Mouse (Mus musculus) MEL (cell line): ENCODE measurements at regions not wholly inside any gene's neighbourhood (a gene's known extent, or its start where the extent isn't known, plus 50 kb on each side); places are given as distances from the start of the nearest gene placed in this dataset.

Experiments used
- DNase-seq: peaks from one replicate; pipeline ENCODE4 v3.0.0; 2011; ENCODE audit warnings: low read depth, low spot score
- H3K27ac ChIP-seq: 2 replicates; pipeline ENCODE4 v1.5.1; 2012; ENCODE audit warnings: low read depth, mild to moderate bottlenecking, control low read depth, low read length, moderate library complexity; ENCODE audit not compliant: control insufficient read depth
- H3K27me3 ChIP-seq, 2 experiments: fragments of 150-350 bp in 1 of 2; sonication (generic) in 1 of 2; 2 replicates each; pipeline ENCODE4 v1.6.1; 2012; ENCODE audit warnings: low read length in 2 of 2, mild to moderate bottlenecking in 2 of 2, improper control_type of control experiment in 1 of 2, moderate library complexity in 1 of 2; ENCODE audit not compliant: insufficient read depth in 2 of 2, control insufficient read depth in 1 of 2
- H3K36me3 ChIP-seq, 2 experiments: 2 replicates each; pipeline ENCODE4 v1.6.1; 2012 to 2014; ENCODE audit warnings: low read length in 2 of 2, improper control_type of control experiment in 1 of 2, inconsistent platforms in 1 of 2, mild to moderate bottlenecking in 1 of 2; ENCODE audit not compliant: insufficient read depth in 2 of 2, control insufficient read depth in 1 of 2
- H3K4me1 ChIP-seq, 2 experiments: fragments of 150-350 bp in 1 of 2; sonication (generic) in 1 of 2; 2 replicates each; pipeline ENCODE4 v1.6.1; 2012; ENCODE audit warnings: low read length in 2 of 2, improper control_type of control experiment in 1 of 2, mild to moderate bottlenecking in 1 of 2; ENCODE audit not compliant: insufficient read depth in 2 of 2, control insufficient read depth in 1 of 2
- H3K4me3 ChIP-seq, 2 experiments: fragments of 150-350 bp in 1 of 2; sonication (generic) in 1 of 2; 2 replicates each; pipeline ENCODE4 v1.5.1; 2012; ENCODE audit warnings: low read depth in 2 of 2, low read length in 2 of 2, mild to moderate bottlenecking in 2 of 2, moderate library complexity in 2 of 2, control low read depth in 1 of 2, improper control_type of control experiment in 1 of 2; ENCODE audit not compliant: control insufficient read depth in 1 of 2, insufficient read depth in 1 of 2
- H3K79me2 ChIP-seq: 2 replicates; pipeline ENCODE4 v1.6.1; 2012; ENCODE audit warnings: mild to moderate bottlenecking, low read length, moderate library complexity; ENCODE audit not compliant: control insufficient read depth, poor library complexity, insufficient read depth
- H3K9ac ChIP-seq: 2 replicates; pipeline ENCODE4 v1.6.1; 2012; ENCODE audit warnings: low read depth, mild to moderate bottlenecking, control low read depth, low read length, moderate library complexity; ENCODE audit not compliant: control insufficient read depth, poor library complexity, severe bottlenecking
- H3K9me3 ChIP-seq: fragments of 150-350 bp; sonication (generic); replicated peaks from 2 replicates; pipeline ENCODE4 v1.6.1; 2012; ENCODE audit warnings: mild to moderate bottlenecking, low read length, improper control_type of control experiment, moderate library complexity; ENCODE audit not compliant: insufficient read depth
- BHLHE40 ChIP-seq: IDR thresholded peaks from 2 replicates; pipeline ENCODE4 v1.6.1; 2012; ENCODE audit warnings: low read depth, mild to moderate bottlenecking, inconsistent platforms, low read length, improper control_type of control experiment, borderline replicate concordance
- CTCF ChIP-seq, 3 experiments: IDR thresholded peaks in 2 of 3; conservative IDR thresholded peaks in 1 of 3; 2 replicates each; pipeline ENCODE4 v1.5.1; 2011 to 2012; ENCODE audit warnings: low read length in 3 of 3, low read depth in 2 of 3, mild to moderate bottlenecking in 2 of 3, improper control_type of control experiment in 1 of 3, inconsistent platforms in 1 of 3, mixed read lengths in 1 of 3, moderate library complexity in 1 of 3; ENCODE audit not compliant: control insufficient read depth in 1 of 3, insufficient read depth in 1 of 3, poor library complexity in 1 of 3, severe bottlenecking in 1 of 3
- E2F4 ChIP-seq: IDR thresholded peaks from 2 replicates; pipeline ENCODE4 v1.6.1; 2011; ENCODE audit warnings: low read depth, low read length, improper control_type of control experiment, borderline replicate concordance
- ELF1 ChIP-seq: IDR thresholded peaks from 2 replicates; pipeline ENCODE4 v1.6.1; 2014; ENCODE audit warnings: low read depth, mild to moderate bottlenecking, inconsistent platforms, low read length, improper control_type of control experiment, moderate library complexity
- EP300 ChIP-seq, 2 experiments: IDR thresholded peaks; 2 replicates each; pipeline ENCODE4 v1.6.1; 2011; ENCODE audit warnings: improper control_type of control experiment in 2 of 2, low read length in 2 of 2, low read depth in 1 of 2, mild to moderate bottlenecking in 1 of 2
- ETS1 ChIP-seq: IDR thresholded peaks from 2 replicates; pipeline ENCODE4 v1.6.1; 2012; ENCODE audit warnings: low read depth, mild to moderate bottlenecking, inconsistent platforms, low read length, improper control_type of control experiment, moderate library complexity
- GABPA ChIP-seq: IDR thresholded peaks from 2 replicates; pipeline ENCODE4 v1.6.1; 2012; ENCODE audit warnings: low read depth, mild to moderate bottlenecking, inconsistent platforms, low read length, improper control_type of control experiment, moderate library complexity
- GATA1 ChIP-seq: IDR thresholded peaks from 2 replicates; pipeline ENCODE4 v1.6.1; 2011; ENCODE audit warnings: low read depth, low read length, improper control_type of control experiment
- HCFC1 ChIP-seq: IDR thresholded peaks from 2 replicates; pipeline ENCODE4 v1.6.1; 2012; ENCODE audit warnings: low read depth, mild to moderate bottlenecking, inconsistent platforms, low read length, improper control_type of control experiment, moderate library complexity
- JUND ChIP-seq: IDR thresholded peaks from 2 replicates; pipeline ENCODE4 v1.6.1; 2011; ENCODE audit warnings: low read depth, mild to moderate bottlenecking, improper control_type of control experiment, low read length
- MAZ ChIP-seq: IDR thresholded peaks from 2 replicates; pipeline ENCODE4 v1.6.1; 2012; ENCODE audit warnings: low read depth, mild to moderate bottlenecking, inconsistent platforms, low read length, improper control_type of control experiment
- MXI1 ChIP-seq: IDR thresholded peaks from 2 replicates; pipeline ENCODE4 v1.6.1; 2011; ENCODE audit warnings: mild to moderate bottlenecking, low read depth, low read length, improper control_type of control experiment
- MYB ChIP-seq: IDR thresholded peaks from 2 replicates; pipeline ENCODE4 v1.6.1; 2011; ENCODE audit warnings: mild to moderate bottlenecking, low read depth, low read length, improper control_type of control experiment
- MYC ChIP-seq: IDR thresholded peaks from 2 replicates; pipeline ENCODE4 v1.6.1; 2011; ENCODE audit warnings: low read depth, mild to moderate bottlenecking, low read length, improper control_type of control experiment, moderate library complexity
- NRF1 ChIP-seq: IDR thresholded peaks from 2 replicates; pipeline ENCODE4 v1.6.1; 2014; ENCODE audit warnings: low read depth, mild to moderate bottlenecking, inconsistent platforms, low read length, improper control_type of control experiment, moderate library complexity; ENCODE audit not compliant: poor library complexity, insufficient read depth, severe bottlenecking
- POLR2A ChIP-seq, 2 experiments: IDR thresholded peaks; 2 replicates each; pipeline ENCODE4 v1.6.1; 2011 to 2012; ENCODE audit warnings: low read length in 2 of 2, mild to moderate bottlenecking in 2 of 2, control low read depth in 1 of 2, improper control_type of control experiment in 1 of 2, low read depth in 1 of 2, moderate library complexity in 1 of 2; ENCODE audit not compliant: control insufficient read depth in 1 of 2, insufficient read depth in 1 of 2, poor library complexity in 1 of 2
- POLR2AphosphoS2 ChIP-seq: IDR thresholded peaks from 2 replicates; pipeline ENCODE4 v1.6.1; 2011; ENCODE audit warnings: low read length, improper control_type of control experiment
- RAD21 ChIP-seq: IDR thresholded peaks from 2 replicates; pipeline ENCODE4 v1.6.1; 2011; ENCODE audit warnings: mild to moderate bottlenecking, low read depth, low read length, improper control_type of control experiment
- RCOR1 ChIP-seq: IDR thresholded peaks from 2 replicates; pipeline ENCODE4 v1.6.1; 2012; ENCODE audit warnings: low read depth, mild to moderate bottlenecking, inconsistent platforms, low read length, improper control_type of control experiment
- SMC3 ChIP-seq: IDR thresholded peaks from 2 replicates; pipeline ENCODE4 v1.6.1; 2011; ENCODE audit warnings: low read depth, low read length, improper control_type of control experiment
- TAL1 ChIP-seq: IDR thresholded peaks from 2 replicates; pipeline ENCODE4 v1.6.1; 2012; ENCODE audit warnings: mild to moderate bottlenecking, inconsistent platforms, low read length, moderate library complexity, mixed read lengths
- TBP ChIP-seq: IDR thresholded peaks from 2 replicates; pipeline ENCODE4 v1.8.0; 2011; ENCODE audit warnings: low read depth, low read length, improper control_type of control experiment
- TCF12 ChIP-seq: IDR thresholded peaks from 2 replicates; pipeline ENCODE4 v1.6.1; 2014; ENCODE audit warnings: low read depth, mild to moderate bottlenecking, inconsistent platforms, low read length, improper control_type of control experiment, moderate library complexity
- ZC3H11A ChIP-seq: IDR thresholded peaks from 2 replicates; pipeline ENCODE4 v1.6.1; 2012; ENCODE audit warnings: low read depth, mild to moderate bottlenecking, inconsistent platforms, low read length, improper control_type of control experiment
- ZKSCAN1 ChIP-seq: IDR thresholded peaks from 2 replicates; pipeline ENCODE4 v1.6.1; 2012; ENCODE audit warnings: low read depth, mild to moderate bottlenecking, inconsistent platforms, low read length, improper control_type of control experiment, moderate library complexity
- ZMIZ1 ChIP-seq: IDR thresholded peaks from 2 replicates; pipeline ENCODE4 v1.6.1; 2012; ENCODE audit warnings: low read depth, mild to moderate bottlenecking, inconsistent platforms, low read length, improper control_type of control experiment, moderate library complexity

DNA sequence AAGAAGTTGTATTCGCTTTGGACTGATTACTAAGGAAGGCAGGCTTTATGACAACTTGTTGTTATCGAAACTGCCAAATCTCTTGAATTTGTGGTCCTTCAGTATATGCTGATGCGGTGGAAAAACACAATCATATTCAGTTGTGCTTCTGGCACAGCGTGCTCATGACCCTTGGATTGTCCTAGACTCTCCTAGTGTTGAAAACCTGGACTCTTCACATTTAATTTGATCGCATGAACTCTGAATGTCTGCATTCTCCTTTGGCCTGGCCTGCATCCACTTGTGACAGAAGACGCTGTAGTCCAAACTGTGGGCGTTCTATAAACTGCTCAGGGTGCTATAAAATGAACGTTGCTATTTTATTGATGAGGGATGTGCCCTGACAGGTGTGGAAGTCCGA is 80.6 kb upstream of the Mapk10 start:
- no peak overlapping the region for H3K9ac ChIP-seq
- no peak for TF ChIP-seq RAD21
- TF ChIP-seq JUND: no peak
- TF ChIP-seq GATA1: no peak
- TF ChIP-seq ETS1: no peak
- no peak for TF ChIP-seq E2F4
- no peak for TF ChIP-seq MXI1
- no peak for TF ChIP-seq ELF1
- no peak for TF ChIP-seq CTCF (IDR thresholded peaks at IDR 0.05 in 2 of 3, conservative IDR thresholded peaks at IDR 0.05 in 1 of 3; ENCODE audit: control insufficient read depth in 1 of 3, insufficient read depth in 1 of 3, low read depth in 2 of 3, low read length in 3 of 3, poor library complexity in 1 of 3, severe bottlenecking in 1 of 3)
- TF ChIP-seq ZMIZ1: no peak
- no peak for TF ChIP-seq BHLHE40
- no peak for TF ChIP-seq TBP
- no peak for TF ChIP-seq TAL1
- no peak for DNase-seq

GRCm38 (mm10) chr5:103291219-103291618 is 80.1 kb upstream of the Mapk10 start:
- no peaks in the 10 kb centered on the region for H3K4me1 ChIP-seq
- H3K4me3 ChIP-seq: no peak overlapping the region
- H3K9me3 ChIP-seq: no peaks in the 10 kb centered on the region
- H3K36me3 ChIP-seq: no peaks in the 10 kb centered on the region
- no peaks in the 10 kb centered on the region for H3K79me2 ChIP-seq
- no peak for TF ChIP-seq HCFC1
- TF ChIP-seq TCF12: no peak
- no peak for TF ChIP-seq MYB
- no peak for TF ChIP-seq RAD21
- no peak for TF ChIP-seq MAZ
- TF ChIP-seq MYC: no peak
- no peak for TF ChIP-seq GATA1
- no peak for TF ChIP-seq E2F4
- TF ChIP-seq POLR2A (IDR thresholded peaks at IDR 0.05; ENCODE audit: control insufficient read depth in 1 of 2, insufficient read depth in 1 of 2, low read depth in 1 of 2, low read length in 2 of 2, poor library complexity in 1 of 2): no peak
- TF ChIP-seq NRF1: no peak
- no peak for TF ChIP-seq RCOR1
- no peak for TF ChIP-seq SMC3
- TF ChIP-seq POLR2AphosphoS2: no peak
- no peak for TF ChIP-seq ZC3H11A
- no peak for TF ChIP-seq ZMIZ1
- no peak for TF ChIP-seq GABPA
- TF ChIP-seq ZKSCAN1: no peak
- no peak for TF ChIP-seq MXI1
- no peak for TF ChIP-seq EP300 (IDR thresholded peaks at IDR 0.05; ENCODE audit: low read depth in 1 of 2, low read length in 2 of 2)
- no peak overlapping the region for H3K9ac ChIP-seq
- no peak overlapping the region for H3K27ac ChIP-seq
- no peak for DNase-seq
- no peaks in the 10 kb centered on the region; a peak in 1 of 4 replicates for H3K27me3 ChIP-seq

More for the DNA sequence above, 80.6 kb upstream of the Mapk10 start:
- Histone ChIP-seq H3K4me1 (no peaks in the 10 kb centered on the region), H3K36me3 (no peaks in the 10 kb centered on the region), H3K4me3 (no peak overlapping the region), H3K27ac (no peak overlapping the region), H3K27me3 (no peaks in the 10 kb centered on the region; a peak in 1 of 4 replicates), H3K9me3 (no peaks in the 10 kb centered on the region), H3K79me2 (no peaks in the 10 kb centered on the region)
